Mouse (Mus musculus): Measurements from ENCODE around the gene Nav2. TPM values are rescaled to one million over a fixed set of nuclear protein-coding genes. Genes with fewer than 3 reads are reported as not detected.

Gene Nav2
- polyA plus RNA-seq, 1 experiment from 2014 or later = 2.2 TPM

DNA sequence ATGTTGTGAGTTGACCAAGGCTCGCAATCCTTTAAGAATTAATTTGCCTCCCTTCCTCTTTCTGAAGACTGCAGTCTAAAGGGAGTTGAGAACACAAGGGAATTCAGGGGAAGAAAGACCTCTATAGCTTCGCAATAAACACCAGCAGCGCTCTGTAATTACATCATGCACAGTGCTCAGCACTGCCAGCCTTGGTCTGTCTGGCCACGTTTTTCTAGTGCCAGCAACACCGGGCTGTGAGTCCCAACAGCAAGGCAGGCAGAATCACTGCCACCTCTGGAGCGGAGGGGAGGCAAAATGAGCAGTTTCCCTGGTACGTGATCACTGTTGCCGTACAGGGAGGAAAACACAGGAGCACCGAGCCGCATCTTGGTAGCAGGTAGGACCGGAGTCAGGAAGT is 657.3 kb downstream of the Nav2 start:
- no peak overlapping the region for H3K27ac ChIP-seq (replicated peaks)
- no peak overlapping the region for H3K9ac ChIP-seq
- no peak overlapping the region for H3K4me2 ChIP-seq
- no peaks in the 10 kb centered on the region for H3K9me3 ChIP-seq (replicated peaks)
- peaks cover 12% of the 10 kb centered on the region; the same call in 1 of the 2 replicates for H3K36me3 ChIP-seq (replicated peaks)
- WGBS (ENCODE audit: insufficient replicate concordance) = 69% methylated on average over 11 of the region's 11 CpGs
- no peak overlapping the region for H3K4me3 ChIP-seq (replicated peaks)
- no peaks in the 10 kb centered on the region for H3K27me3 ChIP-seq
- no peaks in the 10 kb centered on the region for H3K4me1 ChIP-seq (replicated peaks)
- ATAC-seq (ENCODE audit: insufficient read depth) = no peak

DNA sequence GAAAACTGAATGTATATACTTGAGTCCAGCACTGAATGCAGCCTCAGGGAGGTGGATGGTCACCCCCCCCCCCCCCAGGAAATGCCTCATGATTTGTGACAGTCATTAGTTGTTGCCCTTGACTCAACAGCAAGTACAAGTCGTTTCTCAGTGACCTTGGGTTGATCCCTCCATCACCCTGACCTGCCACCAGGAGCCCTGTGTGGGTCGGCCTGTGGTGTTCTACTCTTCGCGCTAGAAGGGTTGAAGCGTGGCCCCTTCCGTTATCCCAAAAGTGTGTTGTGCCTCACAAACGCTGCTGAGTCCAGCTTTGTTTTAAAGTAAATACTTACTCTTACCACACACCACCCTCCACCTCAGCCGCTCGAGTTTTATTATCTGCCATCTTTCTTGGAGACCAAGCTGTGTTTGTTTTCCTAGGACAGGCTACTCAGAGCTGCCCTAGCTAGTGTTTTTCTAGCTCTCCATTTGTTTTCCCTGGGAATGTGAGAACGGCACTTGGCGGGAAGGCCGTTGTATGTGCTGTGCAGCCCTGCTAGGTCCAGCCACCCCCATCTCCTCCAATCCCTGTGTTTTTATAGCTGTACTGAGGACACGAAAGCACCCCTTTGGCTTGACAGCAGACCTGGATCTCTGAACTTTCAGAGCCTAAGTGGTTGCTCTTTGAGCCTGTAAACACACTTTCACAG is 659.0 kb downstream of the Nav2 start:
- Histone ChIP-seq H3K36me3 (replicated peaks) (peaks cover 13% of the 10 kb centered on the region), H3K27me3 (no peaks in the 10 kb centered on the region), H3K4me2 (no peak overlapping the region), H3K9ac (no peak overlapping the region), H3K9me3 (replicated peaks) (no peaks in the 10 kb centered on the region), H3K27ac (replicated peaks) (no peak overlapping the region), H3K4me3 (replicated peaks) (no peak overlapping the region), H3K4me1 (replicated peaks) (no peaks in the 10 kb centered on the region)
- 58% methylated on average over 13 of the region's 13 CpGs for WGBS (ENCODE audit: insufficient replicate concordance)
- no peak for ATAC-seq (ENCODE audit: insufficient read depth)

DNA sequence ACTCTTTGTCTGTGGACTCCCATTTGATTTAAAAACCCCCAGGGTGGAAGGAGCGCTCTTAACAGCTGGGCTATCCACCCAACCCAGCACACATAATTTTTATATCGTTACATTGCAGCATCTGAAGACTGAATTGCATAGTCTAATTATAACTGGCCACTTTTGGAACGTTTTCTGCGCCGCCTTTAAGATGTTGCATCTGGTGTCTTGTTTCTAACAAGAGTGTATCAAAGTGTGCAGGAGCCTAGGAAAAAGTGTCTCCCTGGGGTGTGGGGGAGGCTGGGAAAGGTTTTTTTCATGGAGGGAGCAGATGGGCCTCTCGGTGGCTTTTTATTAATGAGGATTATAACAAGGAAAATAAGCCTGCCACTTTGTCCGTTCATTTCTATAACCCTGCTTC is 661.1 kb downstream of the Nav2 start:
- WGBS (ENCODE audit: insufficient replicate concordance) = 70% methylated on average over 7 of the region's 7 CpGs
- Histone ChIP-seq H3K27me3 (no peaks in the 10 kb centered on the region), H3K27ac (replicated peaks) (no peak overlapping the region), H3K4me1 (replicated peaks) (no peaks in the 10 kb centered on the region), H3K9me3 (replicated peaks) (no peaks in the 10 kb centered on the region), H3K4me3 (replicated peaks) (no peak overlapping the region), H3K36me3 (replicated peaks) (peaks cover 13% of the 10 kb centered on the region), H3K4me2 (no peak overlapping the region), H3K9ac (no peak overlapping the region)
- ATAC-seq (ENCODE audit: insufficient read depth) = no peak

DNA sequence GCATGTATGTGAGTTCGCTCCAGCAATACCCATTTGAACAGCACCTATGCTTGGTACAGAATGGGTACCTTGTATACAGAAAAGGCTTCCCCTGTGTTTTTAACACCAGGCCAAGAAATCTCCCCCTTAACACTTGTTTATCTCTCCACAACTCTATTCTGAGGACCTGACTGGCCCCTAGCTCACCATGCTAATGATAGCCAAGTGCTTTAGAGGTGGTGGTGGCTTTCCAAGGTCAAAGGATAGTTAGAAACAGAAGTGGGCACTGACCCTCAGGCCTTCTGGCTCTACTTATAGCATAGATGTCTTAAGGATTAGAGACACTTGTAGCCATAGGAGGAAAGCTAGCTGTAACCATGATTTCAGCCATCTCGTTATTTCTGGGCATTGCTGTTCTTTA is 663.1 kb downstream of the Nav2 start:
- H3K9me3 ChIP-seq (replicated peaks) = no peaks in the 10 kb centered on the region
- H3K27me3 ChIP-seq = no peaks in the 10 kb centered on the region
- 78% methylated on average over 2 of the region's 2 CpGs for WGBS (ENCODE audit: insufficient replicate concordance)
- no peaks in the 10 kb centered on the region for H3K4me1 ChIP-seq (replicated peaks)
- no peak overlapping the region for H3K4me3 ChIP-seq (replicated peaks)
- no peak overlapping the region for H3K27ac ChIP-seq (replicated peaks)
- H3K36me3 ChIP-seq (replicated peaks) = peaks cover 9% of the 10 kb centered on the region
- no peak overlapping the region for H3K4me2 ChIP-seq
- no peak overlapping the region for H3K9ac ChIP-seq
- no peak for ATAC-seq (ENCODE audit: insufficient read depth)

DNA sequence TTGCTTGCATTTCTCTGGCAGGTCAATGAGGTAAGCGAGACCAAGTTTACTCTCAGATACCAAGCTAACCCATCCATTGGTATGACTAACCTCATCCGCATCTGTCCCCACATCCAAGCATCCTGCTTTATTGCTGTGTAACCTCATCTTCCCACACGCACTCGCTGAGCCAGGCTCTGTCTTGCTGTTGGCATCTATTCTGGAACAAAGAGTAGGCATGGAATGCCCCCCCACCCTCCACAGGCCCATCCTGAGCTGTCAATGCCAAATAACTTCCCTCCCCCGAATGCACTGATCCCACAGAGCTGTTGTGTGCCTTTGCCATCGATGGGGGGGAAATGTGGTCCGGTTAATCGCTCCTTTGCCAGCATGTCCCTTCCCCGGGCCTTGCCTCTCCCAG is 666.7 kb downstream of the Nav2 start:
- Histone ChIP-seq H3K27ac (replicated peaks) (no peak overlapping the region), H3K9ac (no peak overlapping the region), H3K27me3 (no peaks in the 10 kb centered on the region), H3K36me3 (replicated peaks) (peaks cover 13% of the 10 kb centered on the region), H3K4me1 (replicated peaks) (no peaks in the 10 kb centered on the region), H3K4me2 (no peak overlapping the region), H3K9me3 (replicated peaks) (no peaks in the 10 kb centered on the region), H3K4me3 (replicated peaks) (no peak overlapping the region)
- ATAC-seq (ENCODE audit: insufficient read depth) = no peak
- 75% methylated on average over 9 of the region's 9 CpGs for WGBS (ENCODE audit: insufficient replicate concordance)

DNA sequence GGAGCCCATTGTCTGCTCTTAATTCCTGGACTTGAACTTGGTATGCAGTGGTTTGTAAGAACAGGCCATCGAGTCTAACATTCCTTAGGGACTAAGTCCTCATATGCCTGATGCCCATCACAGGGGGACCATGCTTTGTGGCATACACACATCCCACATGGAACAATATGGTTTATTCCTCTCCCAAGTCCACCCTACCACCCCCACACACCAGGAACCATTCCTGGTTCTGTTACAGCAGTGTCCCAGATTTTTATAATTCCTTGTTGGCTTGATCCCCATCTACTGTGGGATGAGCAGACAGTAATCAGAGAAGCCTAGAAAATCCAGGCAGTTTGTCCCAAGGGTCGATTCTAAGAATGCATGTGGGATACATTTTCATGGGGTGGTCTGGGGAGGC is 668.6 kb downstream of the Nav2 start:
- Histone ChIP-seq H3K4me1 (replicated peaks) (no peaks in the 10 kb centered on the region), H3K36me3 (replicated peaks) (peaks cover 8% of the 10 kb centered on the region; the same call in 1 of the 2 replicates), H3K4me2 (no peak overlapping the region), H3K27me3 (no peaks in the 10 kb centered on the region), H3K9ac (no peak overlapping the region), H3K9me3 (replicated peaks) (no peaks in the 10 kb centered on the region), H3K4me3 (replicated peaks) (no peak overlapping the region), H3K27ac (replicated peaks) (no peak overlapping the region)
- ATAC-seq (ENCODE audit: insufficient read depth) = no peak
- WGBS (ENCODE audit: insufficient replicate concordance) = 40% methylated on average over 2 of the region's 2 CpGs

DNA sequence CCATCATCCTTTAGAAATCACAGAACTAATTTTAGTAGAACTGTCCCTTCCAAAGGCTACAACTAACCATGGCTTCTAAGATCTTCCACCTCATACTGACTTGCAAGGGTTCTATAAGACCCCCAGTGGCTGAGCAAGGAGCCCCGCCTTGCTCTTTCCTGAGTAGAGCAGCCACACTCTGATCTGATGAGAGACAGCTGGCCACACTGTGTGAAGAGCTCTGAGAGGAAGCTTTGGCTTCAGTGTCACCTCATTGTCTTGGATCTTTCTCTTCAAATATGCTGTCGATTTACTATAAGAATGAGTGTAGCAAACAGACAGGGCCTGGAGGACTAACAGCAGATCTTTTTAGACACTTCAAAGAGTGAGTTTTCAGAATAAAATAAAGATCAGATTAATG is 673.4 kb downstream of the Nav2 start:
- Histone ChIP-seq H3K9ac (no peak overlapping the region), H3K27ac (replicated peaks) (no peak overlapping the region), H3K27me3 (no peaks in the 10 kb centered on the region), H3K4me2 (no peak overlapping the region), H3K9me3 (replicated peaks) (no peaks in the 10 kb centered on the region), H3K4me3 (replicated peaks) (no peak overlapping the region), H3K4me1 (replicated peaks) (no peaks in the 10 kb centered on the region), H3K36me3 (replicated peaks) (peaks cover 26% of the 10 kb centered on the region; the same call in 1 of the 2 replicates)
- no peak for ATAC-seq (ENCODE audit: insufficient read depth)
- WGBS (ENCODE audit: insufficient replicate concordance) = 60% methylated on average over 2 of the region's 2 CpGs

DNA sequence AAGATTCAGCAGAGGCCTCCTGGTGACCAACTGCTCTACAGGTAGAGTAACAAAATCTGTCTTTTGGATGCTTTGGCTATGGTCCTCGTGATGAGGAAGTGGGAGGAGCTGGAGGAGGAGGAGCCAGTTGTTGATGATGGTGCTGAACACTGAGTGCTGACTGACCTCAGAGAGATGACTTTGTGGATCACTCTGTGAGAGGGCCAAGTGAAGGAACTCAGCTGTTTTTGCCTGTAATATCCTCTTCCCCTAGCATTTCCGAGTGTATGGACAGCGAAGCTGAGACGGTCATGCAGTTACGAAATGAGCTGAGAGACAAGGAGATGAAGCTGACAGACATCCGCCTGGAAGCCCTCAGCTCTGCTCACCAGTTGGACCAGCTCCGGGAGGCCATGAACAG is 674.0 kb downstream of the Nav2 start:
- H3K9me3 ChIP-seq (replicated peaks) = no peaks in the 10 kb centered on the region
- no peaks in the 10 kb centered on the region for H3K4me1 ChIP-seq (replicated peaks)
- ATAC-seq (ENCODE audit: insufficient read depth) = no peak
- 56% methylated on average over 7 of the region's 7 CpGs for WGBS (ENCODE audit: insufficient replicate concordance)
- no peak overlapping the region for H3K4me3 ChIP-seq (replicated peaks)
- H3K27me3 ChIP-seq = no peaks in the 10 kb centered on the region
- H3K27ac ChIP-seq (replicated peaks) = no peak overlapping the region
- H3K4me2 ChIP-seq = no peak overlapping the region
- H3K9ac ChIP-seq = no peak overlapping the region
- peaks cover 25% of the 10 kb centered on the region; the same call in 1 of the 2 replicates for H3K36me3 ChIP-seq (replicated peaks)

DNA sequence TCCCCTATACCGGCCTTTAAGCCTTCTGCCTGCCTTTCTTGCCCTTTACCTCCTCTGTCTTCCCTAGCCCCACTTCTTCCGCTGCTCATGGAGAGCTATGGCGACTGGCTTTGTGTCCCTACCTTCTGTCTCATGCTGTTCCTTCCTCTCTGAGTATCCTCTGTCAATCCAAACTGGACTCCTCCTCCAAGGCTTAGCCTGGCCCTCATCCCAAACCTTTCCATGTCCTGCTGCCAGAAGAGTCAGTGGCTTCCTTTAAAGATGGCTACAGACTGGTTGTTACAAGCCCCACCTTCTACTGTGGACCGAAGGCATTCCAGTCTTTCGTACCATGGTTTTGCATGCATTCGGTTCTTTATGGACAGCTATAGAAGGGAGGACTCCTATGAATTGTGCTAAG is 674.7 kb downstream of the Nav2 start:
- 72% methylated on average over 6 of the region's 6 CpGs for WGBS (ENCODE audit: insufficient replicate concordance)
- Histone ChIP-seq H3K27ac (replicated peaks) (no peak overlapping the region), H3K4me1 (replicated peaks) (no peaks in the 10 kb centered on the region), H3K4me2 (no peak overlapping the region), H3K9me3 (replicated peaks) (no peaks in the 10 kb centered on the region), H3K9ac (no peak overlapping the region), H3K27me3 (no peaks in the 10 kb centered on the region), H3K4me3 (replicated peaks) (no peak overlapping the region), H3K36me3 (replicated peaks) (peaks cover 26% of the 10 kb centered on the region; the same call in 1 of the 2 replicates)
- ATAC-seq (ENCODE audit: insufficient read depth) = no peak

DNA sequence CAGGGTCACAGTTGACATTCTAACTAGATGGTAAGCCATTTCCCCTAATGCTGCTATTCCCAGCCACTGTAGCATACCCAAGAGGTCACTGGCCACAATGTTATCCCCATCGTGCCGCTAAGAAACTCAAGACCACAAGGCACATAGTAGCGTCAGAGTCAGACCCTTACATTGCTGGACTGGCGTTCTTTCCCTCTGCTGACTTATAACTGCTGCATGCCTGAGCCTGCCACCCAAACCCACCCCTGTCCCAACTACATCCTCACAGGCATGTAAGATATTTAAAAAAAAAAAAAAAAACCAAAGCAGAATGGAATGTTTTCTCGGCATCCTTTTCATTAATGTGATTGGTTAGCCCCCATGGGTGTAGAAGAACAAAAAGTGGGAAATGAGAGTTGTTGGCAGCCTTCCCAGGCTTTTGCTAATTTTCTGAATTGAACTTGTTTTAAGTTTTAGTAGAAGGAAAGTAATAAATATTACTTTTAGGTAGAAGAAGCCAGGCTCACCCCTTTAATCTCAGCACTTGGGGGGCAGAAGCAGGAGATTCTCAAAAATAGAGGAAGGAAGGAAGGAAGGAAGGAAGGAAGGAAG is 678.1 kb downstream of the Nav2 start:
- Histone ChIP-seq H3K4me3 (replicated peaks) (no peak overlapping the region), H3K36me3 (replicated peaks) (peaks cover 28% of the 10 kb centered on the region; the same call in 1 of the 2 replicates), H3K9me3 (replicated peaks) (no peaks in the 10 kb centered on the region), H3K27me3 (no peaks in the 10 kb centered on the region), H3K27ac (replicated peaks) (no peak overlapping the region), H3K4me1 (replicated peaks) (no peaks in the 10 kb centered on the region), H3K4me2 (no peak overlapping the region), H3K9ac (no peak overlapping the region)
- ATAC-seq (ENCODE audit: insufficient read depth) = no peak
- 76% methylated on average over 5 of the region's 5 CpGs for WGBS (ENCODE audit: insufficient replicate concordance)

DNA sequence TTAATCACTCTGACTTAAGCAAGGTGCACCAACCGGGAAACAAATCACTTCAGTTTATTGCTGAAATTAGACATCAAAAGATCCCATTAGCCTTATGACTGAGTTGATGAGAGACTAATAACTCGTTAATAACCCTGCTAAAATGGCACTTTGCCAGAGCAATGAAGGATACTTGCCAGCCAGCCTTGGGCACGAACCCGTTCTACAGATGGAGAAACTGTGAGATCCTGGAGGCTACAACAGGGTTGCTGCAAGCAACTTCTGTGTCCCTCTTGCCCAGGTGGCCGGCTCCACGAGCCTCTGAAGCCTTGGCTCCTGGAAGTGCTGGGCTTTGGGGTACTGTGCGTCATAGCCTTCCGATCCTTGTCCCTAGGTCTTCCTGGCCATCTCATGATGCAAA is 681.1 kb downstream of the Nav2 start:
- Histone ChIP-seq H3K9me3 (replicated peaks) (no peaks in the 10 kb centered on the region), H3K27me3 (no peaks in the 10 kb centered on the region), H3K4me3 (replicated peaks) (no peak overlapping the region), H3K36me3 (replicated peaks) (peaks cover 25% of the 10 kb centered on the region), H3K4me2 (no peak overlapping the region), H3K9ac (no peak overlapping the region), H3K4me1 (replicated peaks) (no peaks in the 10 kb centered on the region), H3K27ac (replicated peaks) (no peak overlapping the region)
- WGBS (ENCODE audit: insufficient replicate concordance) = 70% methylated on average over 8 of the region's 8 CpGs
- ATAC-seq (ENCODE audit: insufficient read depth) = no peak

DNA sequence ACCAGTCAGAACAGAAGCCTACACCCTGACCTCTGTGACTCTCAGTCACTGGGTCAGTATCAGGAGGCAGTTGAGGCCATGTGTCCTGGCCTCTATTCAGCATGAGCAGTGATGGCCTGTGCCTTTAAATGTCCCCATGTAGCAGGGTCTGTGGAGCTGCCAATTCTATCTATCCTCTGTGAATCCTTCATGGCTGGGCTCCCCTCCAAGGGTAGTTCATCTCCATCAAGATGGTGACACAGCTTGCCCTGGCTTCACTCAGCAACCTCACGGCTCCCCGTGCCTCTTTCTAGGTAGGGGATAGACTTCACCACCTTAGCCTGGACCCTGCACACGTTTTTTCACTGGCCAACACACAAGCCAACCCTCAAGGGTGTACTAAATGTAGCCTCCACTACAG is 689.3 kb downstream of the Nav2 start:
- H3K36me3 ChIP-seq (replicated peaks) = peaks cover 10% of the 10 kb centered on the region

More for the DNA sequence above, 689.3 kb downstream of the Nav2 start:
- Histone ChIP-seq H3K9ac (no peak overlapping the region), H3K27ac (replicated peaks) (no peak overlapping the region), H3K4me3 (replicated peaks) (no peak overlapping the region), H3K4me2 (no peak overlapping the region), H3K4me1 (replicated peaks) (no peaks in the 10 kb centered on the region), H3K27me3 (no peaks in the 10 kb centered on the region), H3K9me3 (replicated peaks) (no peaks in the 10 kb centered on the region)
- no peak for ATAC-seq (ENCODE audit: insufficient read depth)
- WGBS (ENCODE audit: insufficient replicate concordance) = 63% methylated on average over 3 of the region's 3 CpGs
